Mouse (Mus musculus) hindbrain, embryonic 10.5 days (tissue): ENCODE measurements around the gene Gpr179. TPM values are rescaled to one million over a fixed set of nuclear protein-coding genes. Genes with fewer than 3 reads are reported as not detected.

Experiments used
- DNase-seq: peaks from one replicate; pipeline ENCODE4 v3.0.0-alpha.2; 2017; ENCODE audit warnings: low spot score
- H3K27ac ChIP-seq: fragments of 300-500 bp; sonication (generic); 2 replicates; pipeline ENCODE4 v1.5.1; 2016; ENCODE audit warnings: mild to moderate bottlenecking, moderate library complexity
- H3K27me3 ChIP-seq: fragments of 300-500 bp; sonication (generic); 2 replicates; pipeline ENCODE4 v1.6.1; 2016; ENCODE audit warnings: mild to moderate bottlenecking; ENCODE audit not compliant: poor library complexity, insufficient read depth, severe bottlenecking
- H3K36me3 ChIP-seq: fragments of 300-500 bp; sonication (generic); 2 replicates; pipeline ENCODE4 v1.6.1; 2016; ENCODE audit warnings: mild to moderate bottlenecking, moderate library complexity
- H3K4me1 ChIP-seq: fragments of 300-500 bp; sonication (generic); replicated peaks from 2 replicates; pipeline ENCODE4 v1.6.1; 2016; ENCODE audit warnings: mild to moderate bottlenecking
- H3K4me3 ChIP-seq: fragments of 300-500 bp; sonication (generic); 2 replicates; pipeline ENCODE4 v1.5.1; 2016; ENCODE audit warnings: mild to moderate bottlenecking, moderate library complexity
- H3K9me3 ChIP-seq: fragments of 300-500 bp; sonication (generic); 2 replicates; pipeline ENCODE4 v1.6.1; 2016; ENCODE audit warnings: mild to moderate bottlenecking, moderate library complexity
- WGBS: fragments of 180-500 bp; shearing (Covaris S2); methylation state at CpG from one replicate; pipeline ENCODE4 v1.1.7; 2016; 5-methylcytosine and 5-hydroxymethylcytosine counted together
- polyA plus RNA-seq: library from polyadenylated mRNA; unstranded; fragments of >200 nt; fragmentation: Nextera tagmentation; extraction: Ambion mirVana; gene quantifications from 2 replicates; pipeline ENCODE4 v1.2.1, GENCODE M21; 2016

The Gpr179 gene
- 0.07 and 0.09 TPM in 2 replicates for polyA plus RNA-seq

GRCm38 (mm10) chr11:97352027-97352684 lies at the start of gene Gpr179:
Gpr179 (minus strand) TSS chr11:97352077.
- H3K27ac ChIP-seq = peak within 1 kb of the TSS; percentile 6; the same call in 1 of the 2 replicates
- no peak within 1 kb of the TSS for H3K4me3 ChIP-seq
- H3K4me1 ChIP-seq = peaks cover 32% of the 10 kb centered on the region
- 59% methylated on average over 3 of the region's 3 CpGs for WGBS
- H3K36me3 ChIP-seq = no peaks in the 10 kb centered on the region
- no peaks in the 10 kb centered on the region for H3K9me3 ChIP-seq
- DNase-seq = no peak
- H3K27me3 ChIP-seq = no peaks in the 10 kb centered on the region

- no peaks in the 10 kb centered on the region for H3K9me3 ChIP-seq
- peaks cover 45% of the 10 kb centered on the region for H3K27me3 ChIP-seq
- H3K27ac ChIP-seq = peak overlapping the region; percentile 76
- H3K4me1 ChIP-seq = peaks cover 51% of the 10 kb centered on the region
- H3K36me3 ChIP-seq = peaks cover 9% of the 10 kb centered on the region
- WGBS = 22% methylated on average over 6 of the region's 6 CpGs
- H3K4me3 ChIP-seq = peak overlapping the region; percentile 48
- DNase-seq = no peak
Observed at GRCm38 (mm10) chr11:97401082-97401481, 49.2 kb upstream of the Gpr179 start.

GRCm38 (mm10) chr11:97399958-97400710 lies 48.3 kb upstream of the Gpr179 start:
- peak; percentile 88 for DNase-seq
- 4% methylated on average over 23 of the region's 23 CpGs for WGBS
- H3K27ac ChIP-seq = peak overlapping the region; percentile 76; the same call in 1 of the 2 replicates

GRCm38 (mm10) chr11:97398506-97398905 lies 46.6 kb upstream of the Gpr179 start:
- peaks cover 26% of the 10 kb centered on the region for H3K4me1 ChIP-seq
- no peak overlapping the region for H3K27ac ChIP-seq
- WGBS = 68% methylated on average over 2 of the region's 2 CpGs

More at GRCm38 (mm10) chr11:97399958-97400710, 48.3 kb upstream of the Gpr179 start:
- peaks cover 18% of the 10 kb centered on the region for H3K36me3 ChIP-seq
- peaks cover 41% of the 10 kb centered on the region for H3K4me1 ChIP-seq
- peaks cover 36% of the 10 kb centered on the region for H3K27me3 ChIP-seq
- H3K4me3 ChIP-seq = peak overlapping the region; percentile 48
- no peaks in the 10 kb centered on the region for H3K9me3 ChIP-seq

GRCm38 (mm10) chr11:97394146-97394545 lies 42.3 kb upstream of the Gpr179 start:
- no peak for DNase-seq
- H3K4me1 ChIP-seq = no peaks in the 10 kb centered on the region
- no peaks in the 10 kb centered on the region for H3K27me3 ChIP-seq
- H3K4me3 ChIP-seq = no peak overlapping the region
- 82% methylated on average over 11 of the region's 11 CpGs for WGBS
- peaks cover 78% of the 10 kb centered on the region for H3K36me3 ChIP-seq
- no peaks in the 10 kb centered on the region for H3K9me3 ChIP-seq
- no peak overlapping the region for H3K27ac ChIP-seq

More at GRCm38 (mm10) chr11:97398506-97398905, 46.6 kb upstream of the Gpr179 start:
- DNase-seq = no peak
- Histone ChIP-seq H3K9me3 (no peaks in the 10 kb centered on the region), H3K36me3 (peaks cover 35% of the 10 kb centered on the region), H3K27me3 (peaks cover 26% of the 10 kb centered on the region), H3K4me3 (no peak overlapping the region)

GRCm38 (mm10) chr11:97393658-97394057 lies 41.8 kb upstream of the Gpr179 start:
- H3K36me3 ChIP-seq = peaks cover 83% of the 10 kb centered on the region
- no peak for DNase-seq
- H3K4me3 ChIP-seq = no peak overlapping the region
- no peaks in the 10 kb centered on the region for H3K9me3 ChIP-seq
- no peaks in the 10 kb centered on the region for H3K27me3 ChIP-seq
- no peak overlapping the region for H3K27ac ChIP-seq
- no peaks in the 10 kb centered on the region for H3K4me1 ChIP-seq
- WGBS = 69% methylated on average over 11 of the region's 11 CpGs

- H3K36me3 ChIP-seq = peaks cover 97% of the 10 kb centered on the region
Observed at GRCm38 (mm10) chr11:97389127-97389526, 37.2 kb upstream of the Gpr179 start.

GRCm38 (mm10) chr11:97387811-97388210 lies 35.9 kb upstream of the Gpr179 start:
- Histone ChIP-seq H3K36me3 (peaks cover 97% of the 10 kb centered on the region), H3K27me3 (no peaks in the 10 kb centered on the region), H3K27ac (no peak overlapping the region), H3K4me1 (no peaks in the 10 kb centered on the region), H3K9me3 (no peaks in the 10 kb centered on the region), H3K4me3 (no peak overlapping the region)
- WGBS = 88% methylated on average over 2 of the region's 2 CpGs
- no peak for DNase-seq

More at GRCm38 (mm10) chr11:97389127-97389526, 37.2 kb upstream of the Gpr179 start:
- Histone ChIP-seq H3K4me3 (no peak overlapping the region), H3K27ac (no peak overlapping the region), H3K9me3 (no peaks in the 10 kb centered on the region), H3K27me3 (no peaks in the 10 kb centered on the region), H3K4me1 (no peaks in the 10 kb centered on the region)
- 89% methylated on average over 8 of the region's 8 CpGs for WGBS
- no peak for DNase-seq

- H3K36me3 ChIP-seq = peaks cover 93% of the 10 kb centered on the region
- no peak for DNase-seq
- WGBS = 75% methylated on average over 2 of the region's 2 CpGs
- H3K27ac ChIP-seq = no peak overlapping the region
- no peaks in the 10 kb centered on the region for H3K9me3 ChIP-seq
- no peaks in the 10 kb centered on the region for H3K4me1 ChIP-seq
- no peaks in the 10 kb centered on the region for H3K27me3 ChIP-seq
- H3K4me3 ChIP-seq = no peak overlapping the region
Observed at GRCm38 (mm10) chr11:97383764-97384163, 31.9 kb upstream of the Gpr179 start.

GRCm38 (mm10) chr11:97383017-97383416 lies 31.1 kb upstream of the Gpr179 start:
- no peaks in the 10 kb centered on the region for H3K27me3 ChIP-seq
- no peak for DNase-seq
- H3K4me3 ChIP-seq = no peak overlapping the region
- no peaks in the 10 kb centered on the region for H3K4me1 ChIP-seq
- H3K27ac ChIP-seq = no peak overlapping the region
- 92% methylated on average over 2 of the region's 2 CpGs for WGBS
- H3K36me3 ChIP-seq = peaks cover 93% of the 10 kb centered on the region
- H3K9me3 ChIP-seq = no peaks in the 10 kb centered on the region

- H3K9me3 ChIP-seq = no peaks in the 10 kb centered on the region
- WGBS = 83% methylated on average over 3 of the region's 3 CpGs
- H3K27me3 ChIP-seq = no peaks in the 10 kb centered on the region
- peaks cover 11% of the 10 kb centered on the region; the same call in 1 of the 2 replicates for H3K4me1 ChIP-seq
- peaks cover 96% of the 10 kb centered on the region for H3K36me3 ChIP-seq
- DNase-seq = no peak
- H3K4me3 ChIP-seq = no peak overlapping the region
- no peak overlapping the region for H3K27ac ChIP-seq
Observed at GRCm38 (mm10) chr11:97380036-97380435, 28.2 kb upstream of the Gpr179 start.

- H3K36me3 ChIP-seq = peaks cover 53% of the 10 kb centered on the region
- H3K4me1 ChIP-seq = peaks cover 11% of the 10 kb centered on the region; the same call in 1 of the 2 replicates
- H3K27ac ChIP-seq = no peak overlapping the region
- 90% methylated on average over 2 of the region's 2 CpGs for WGBS
- no peaks in the 10 kb centered on the region for H3K9me3 ChIP-seq
- no peaks in the 10 kb centered on the region for H3K27me3 ChIP-seq
- no peak overlapping the region for H3K4me3 ChIP-seq
- no peak for DNase-seq
Observed at GRCm38 (mm10) chr11:97373402-97373801, 21.5 kb upstream of the Gpr179 start.
